Mouse (Mus musculus) stomach, embryonic 14.5 days (tissue): ENCODE data around the gene Bnip3. TPM values are rescaled to one million over a fixed set of nuclear protein-coding genes. Genes with fewer than 3 reads are reported as not detected.

ENCODE experiments used
- ATAC-seq: fragments of 200-750 bp; cut with Nextera tagmentation; 2 replicates; pipeline ENCODE4 v1.8.0; 2017; ENCODE audit warnings: low read depth, moderate TSS enrichment; ENCODE audit not compliant: insufficient number of reproducible peaks, insufficient read depth, low FRiP score
- H3K27ac ChIP-seq: fragments of 300-500 bp; sonication (generic); 2 replicates; pipeline ENCODE4 v1.5.1; 2014; ENCODE audit warnings: mild to moderate bottlenecking, low read length, moderate library complexity, mixed read lengths
- H3K27me3 ChIP-seq: fragments of 300-500 bp; sonication (generic); 2 replicates; pipeline ENCODE4 v1.6.1; 2014; ENCODE audit warnings: low read length, control low read depth, mixed read lengths; ENCODE audit not compliant: control insufficient read depth, insufficient read depth
- H3K36me3 ChIP-seq: fragments of 300-500 bp; sonication (generic); 2 replicates; pipeline ENCODE4 v1.6.1; 2014; ENCODE audit warnings: mild to moderate bottlenecking, control low read depth, low read length, moderate library complexity, mixed read lengths; ENCODE audit not compliant: control insufficient read depth, insufficient read depth
- H3K4me1 ChIP-seq: fragments of 300-500 bp; sonication (generic); 2 replicates; pipeline ENCODE4 v1.6.1; 2014; ENCODE audit warnings: low read length, control low read depth, mixed read lengths; ENCODE audit not compliant: control insufficient read depth, insufficient read depth
- H3K4me2 ChIP-seq: fragments of 300-500 bp; sonication (generic); replicated peaks from 2 replicates; pipeline ENCODE4 v1.6.1; 2014; ENCODE audit warnings: low read depth, low read length, control low read depth
- H3K4me3 ChIP-seq: fragments of 300-500 bp; sonication (generic); 2 replicates; pipeline ENCODE4 v1.5.1; 2014; ENCODE audit warnings: low read depth, low read length, control low read depth
- H3K9ac ChIP-seq: fragments of 300-500 bp; sonication (generic); replicated peaks from 2 replicates; pipeline ENCODE4 v1.6.1; 2014; ENCODE audit warnings: low read depth, mild to moderate bottlenecking, control low read depth, low read length, moderate library complexity, mixed read lengths
- H3K9me3 ChIP-seq: fragments of 300-500 bp; sonication (generic); 2 replicates; pipeline ENCODE4 v1.6.1; 2016; ENCODE audit warnings: low read depth, low read length, control low read depth; ENCODE audit not compliant: control insufficient read depth
- WGBS: fragments of 180-500 bp; shearing (Covaris S2); extraction: QIAGEN DNeasy Blood & Tissue Kit; methylation state at CpG from one replicate; pipeline ENCODE4 v1.1.7; 2014; 5-methylcytosine and 5-hydroxymethylcytosine counted together
- polyA plus RNA-seq: library from polyadenylated mRNA; unstranded; fragments of >200 nt; fragmentation: Nextera tagmentation; extraction: Ambion mirVana; gene quantifications from 2 replicates; pipeline ENCODE4 v1.2.1, GENCODE M21; 2014

Bnip3 gene
- polyA plus RNA-seq, 1 experiment from 2014 or later, result 118 TPM

- Histone ChIP-seq H3K4me3 (peak within 1 kb of the TSS; percentile 40), H3K4me1 (peaks cover 3% of the 10 kb centered on the region; the same call in 1 of the 2 replicates), H3K9me3 (no peaks in the 10 kb centered on the region), H3K4me2 (peak within 1 kb of the TSS; percentile 76), H3K36me3 (no peaks in the 10 kb centered on the region), H3K27me3 (peaks cover 31% of the 10 kb centered on the region), H3K27ac (no peak within 1 kb of the TSS), H3K9ac (no peak within 1 kb of the TSS)
- WGBS, result 1% methylated on average over 78 of the region's 78 CpGs
- 0 out of 2 replicates have a peak, but pooled peaks have one; percentile 14 for ATAC-seq
These were observed 31.5 kb upstream of the Bnip3 start, which contains the start of gene Jakmip3 for GRCm38 (mm10) chr7:138940612-138941461. Jakmip3 (plus strand) TSS chr7:138940730.

GRCm38 (mm10) chr7:138940256-138940611 lies 30.9 kb upstream of the Bnip3 start:
- peak overlapping the region; percentile 76 for H3K4me2 ChIP-seq
- no peak overlapping the region for H3K9ac ChIP-seq
- peaks cover 31% of the 10 kb centered on the region for H3K27me3 ChIP-seq
- H3K27ac ChIP-seq, result no peak overlapping the region
- H3K9me3 ChIP-seq, result no peaks in the 10 kb centered on the region
- peaks cover 3% of the 10 kb centered on the region; the same call in 1 of the 2 replicates for H3K4me1 ChIP-seq
- H3K4me3 ChIP-seq, result peak overlapping the region; percentile 40
- WGBS, result 2% methylated on average over 17 of the region's 17 CpGs
- no peaks in the 10 kb centered on the region for H3K36me3 ChIP-seq
- no peak for ATAC-seq

- no peak for ATAC-seq
- Histone ChIP-seq H3K9ac (no peak overlapping the region), H3K4me1 (peaks cover 3% of the 10 kb centered on the region; the same call in 1 of the 2 replicates), H3K9me3 (no peaks in the 10 kb centered on the region), H3K27me3 (peaks cover 31% of the 10 kb centered on the region), H3K27ac (no peak overlapping the region), H3K36me3 (no peaks in the 10 kb centered on the region), H3K4me2 (no peak overlapping the region), H3K4me3 (no peak overlapping the region)
- WGBS, result 74% methylated on average over 7 of the region's 7 CpGs
These were observed 29.7 kb upstream of the Bnip3 start for GRCm38 (mm10) chr7:138938991-138939390.

GRCm38 (mm10) chr7:138934523-138934922 lies 25.2 kb upstream of the Bnip3 start:
- H3K4me1 ChIP-seq, result no peaks in the 10 kb centered on the region
- H3K9ac ChIP-seq, result no peak overlapping the region
- no peaks in the 10 kb centered on the region for H3K9me3 ChIP-seq
- H3K27me3 ChIP-seq, result 0 out of 2 replicates have a peak, but pooled peaks cover 4% of the 10 kb centered on the region
- no peak for ATAC-seq
- no peak overlapping the region for H3K4me3 ChIP-seq
- no peaks in the 10 kb centered on the region for H3K36me3 ChIP-seq
- WGBS, result 90% methylated on average over 3 of the region's 3 CpGs
- no peak overlapping the region for H3K27ac ChIP-seq
- no peak overlapping the region for H3K4me2 ChIP-seq

- H3K36me3 ChIP-seq, result no peaks in the 10 kb centered on the region
- H3K4me2 ChIP-seq, result no peak overlapping the region
- H3K4me3 ChIP-seq, result no peak overlapping the region
- WGBS, result 92% methylated on average over 4 of the region's 4 CpGs
- H3K4me1 ChIP-seq, result no peaks in the 10 kb centered on the region
- ATAC-seq, result no peak
- no peak overlapping the region for H3K9ac ChIP-seq
- no peaks in the 10 kb centered on the region for H3K27me3 ChIP-seq
- no peaks in the 10 kb centered on the region for H3K9me3 ChIP-seq
- no peak overlapping the region for H3K27ac ChIP-seq
These were observed 19.1 kb upstream of the Bnip3 start for GRCm38 (mm10) chr7:138928456-138928855.

GRCm38 (mm10) chr7:138923756-138924425 lies 14.6 kb upstream of the Bnip3 start:
- ATAC-seq, result no peak
- Histone ChIP-seq H3K27me3 (no peaks in the 10 kb centered on the region), H3K4me2 (no peak overlapping the region), H3K9ac (no peak overlapping the region), H3K4me1 (peaks cover 5% of the 10 kb centered on the region; the same call in 1 of the 2 replicates), H3K4me3 (no peak overlapping the region), H3K9me3 (no peaks in the 10 kb centered on the region), H3K36me3 (no peaks in the 10 kb centered on the region), H3K27ac (no peak overlapping the region)
- 7% methylated on average over 3 of the region's 3 CpGs for WGBS

GRCm38 (mm10) chr7:138921611-138922010 lies 12.3 kb upstream of the Bnip3 start:
- Histone ChIP-seq H3K4me3 (no peak overlapping the region), H3K27ac (no peak overlapping the region), H3K9ac (no peak overlapping the region), H3K4me1 (peaks cover 6% of the 10 kb centered on the region; the same call in 1 of the 2 replicates), H3K27me3 (no peaks in the 10 kb centered on the region), H3K4me2 (no peak overlapping the region), H3K9me3 (no peaks in the 10 kb centered on the region), H3K36me3 (no peaks in the 10 kb centered on the region)
- no peak for ATAC-seq
- 97% methylated on average over 8 of the region's 8 CpGs for WGBS

- H3K9ac ChIP-seq, result no peak overlapping the region
- WGBS, result 1% methylated on average over 26 of the region's 26 CpGs
- H3K27ac ChIP-seq, result peak overlapping the region; percentile 71
- H3K36me3 ChIP-seq, result no peaks in the 10 kb centered on the region
- H3K27me3 ChIP-seq, result no peaks in the 10 kb centered on the region
- H3K4me2 ChIP-seq, result peak overlapping the region; percentile 73
- H3K4me1 ChIP-seq, result peaks cover 6% of the 10 kb centered on the region; the same call in 1 of the 2 replicates
- ATAC-seq, result peak; percentile 80
- no peaks in the 10 kb centered on the region for H3K9me3 ChIP-seq
- peak overlapping the region; percentile 25 for H3K4me3 ChIP-seq
These were observed 10.0 kb upstream of the Bnip3 start for GRCm38 (mm10) chr7:138919156-138919944.
